Mouse (Mus musculus): ENCODE measurements around the gene Jup. TPM values are rescaled to one million over a fixed set of nuclear protein-coding genes. Genes with fewer than 3 reads are reported as not detected.
A peak's percentile ranks its signal among the peaks of the same experiment; 100 is the strongest.
"Not testable (repeated sequence)": the region's sequence is repeated elsewhere in the genome, so short reads cannot be mapped to it uniquely, and the experiment has no call there.

The Jup gene
- polyA plus RNA-seq, 1 experiment from 2014 or later: 29.1 TPM

DNA sequence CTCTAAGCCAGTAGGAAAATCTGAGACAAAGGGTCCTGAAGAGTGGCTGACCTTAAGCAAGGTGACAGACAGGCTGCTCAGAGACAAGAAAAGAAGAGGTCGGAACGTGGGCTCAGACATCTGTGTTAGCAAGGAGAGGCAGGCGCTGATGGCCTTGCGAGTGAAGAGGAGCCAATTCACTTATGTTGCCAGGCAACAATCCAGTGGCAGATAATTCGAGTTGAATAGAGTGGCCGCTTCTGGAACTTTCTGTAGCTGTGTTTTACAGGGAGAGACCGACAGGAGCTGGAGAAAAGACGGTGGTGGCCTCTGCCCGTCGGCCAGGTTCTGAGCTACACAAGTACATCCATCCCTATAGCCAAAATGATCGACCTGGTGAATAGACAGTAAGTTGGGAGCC, 70.2 kb downstream of the Jup start:
- no peak for DNase-seq (ENCODE audit: extremely low spot score, low spot score)
- 86% methylated on average over 11 of the region's 11 CpGs for WGBS
- H3K4me1 ChIP-seq: peaks cover 13% of the 10 kb centered on the region; the same call in 1 of the 2 replicates
- H3K27ac ChIP-seq: no peak overlapping the region
- H3K9me3 ChIP-seq: no peaks in the 10 kb centered on the region
- peaks cover 7% of the 10 kb centered on the region for H3K36me3 ChIP-seq (replicated peaks)
- H3K27me3 ChIP-seq (ENCODE audit: poor library complexity, severe bottlenecking): no peaks in the 10 kb centered on the region
- H3K4me3 ChIP-seq: no peak overlapping the region

DNA sequence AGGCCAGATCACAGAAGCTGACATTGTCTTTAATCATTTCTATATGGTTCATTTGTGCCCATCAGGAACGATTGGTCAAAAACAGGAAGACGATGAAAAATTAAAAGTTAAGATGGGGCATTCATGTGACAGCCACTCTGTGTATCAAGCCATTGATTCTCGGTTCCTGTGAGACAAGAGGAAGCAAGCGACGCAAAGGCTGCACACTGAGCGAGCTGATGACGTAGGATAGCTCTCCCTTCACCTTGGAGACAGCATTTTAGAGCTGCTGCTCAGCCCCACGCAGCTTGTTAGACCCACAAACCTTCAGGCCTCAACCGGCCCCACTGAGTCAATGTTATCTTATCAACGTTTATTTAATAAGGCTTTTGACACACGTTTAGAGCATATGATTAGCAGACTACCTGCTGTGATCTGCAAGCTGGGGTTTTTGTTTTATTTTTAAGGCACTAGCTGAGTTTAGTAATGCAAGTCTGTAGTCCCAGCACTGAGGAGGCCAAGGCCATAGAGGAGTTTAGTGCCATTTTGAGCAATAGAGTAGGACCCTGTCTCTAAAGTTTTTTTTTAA, 72.4 kb downstream of the Jup start:
- no peak for DNase-seq (ENCODE audit: extremely low spot score, low spot score)
- Histone ChIP-seq H3K4me1 (peaks cover 7% of the 10 kb centered on the region; the same call in 1 of the 2 replicates), H3K27me3 (ENCODE audit: poor library complexity, severe bottlenecking) (no peaks in the 10 kb centered on the region)

DNA sequence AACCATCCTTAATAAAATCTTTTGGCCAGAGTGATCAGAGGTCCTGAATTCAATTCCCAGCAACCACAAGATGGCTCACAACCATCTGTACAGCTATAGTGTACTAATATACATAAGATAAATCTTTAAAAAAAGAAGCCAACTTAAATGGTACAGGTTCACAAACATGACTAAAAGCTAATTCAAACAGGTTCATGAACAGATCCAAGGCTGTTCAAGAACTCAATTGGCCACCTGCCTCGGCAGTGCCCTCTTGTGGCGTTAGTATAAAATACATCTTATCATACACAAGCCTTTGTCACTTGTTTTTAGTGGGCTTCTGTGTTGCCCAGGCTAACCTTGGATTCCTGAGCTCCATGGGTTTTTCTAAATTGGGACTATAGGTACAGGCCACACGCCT, 74.0 kb downstream of the Jup start:
- peak; percentile 62 for DNase-seq (ENCODE audit: extremely low spot score, low spot score)
- Histone ChIP-seq H3K4me3 (no peak overlapping the region), H3K9me3 (no peaks in the 10 kb centered on the region), H3K36me3 (replicated peaks) (peaks cover 28% of the 10 kb centered on the region), H3K27ac (no peak overlapping the region), H3K27me3 (ENCODE audit: poor library complexity, severe bottlenecking) (no peaks in the 10 kb centered on the region), H3K4me1 (peaks cover 11% of the 10 kb centered on the region)
- whole genome bisulfite sequencing: 16% methylated on average over 3 of the region's 3 CpGs

More for the DNA sequence above, 72.4 kb downstream of the Jup start:
- Histone ChIP-seq H3K4me3 (no peak overlapping the region), H3K36me3 (replicated peaks) (peaks cover 28% of the 10 kb centered on the region), H3K9me3 (no peaks in the 10 kb centered on the region), H3K27ac (no peak overlapping the region)
- 82% methylated on average over 11 of the region's 11 CpGs for WGBS

DNA sequence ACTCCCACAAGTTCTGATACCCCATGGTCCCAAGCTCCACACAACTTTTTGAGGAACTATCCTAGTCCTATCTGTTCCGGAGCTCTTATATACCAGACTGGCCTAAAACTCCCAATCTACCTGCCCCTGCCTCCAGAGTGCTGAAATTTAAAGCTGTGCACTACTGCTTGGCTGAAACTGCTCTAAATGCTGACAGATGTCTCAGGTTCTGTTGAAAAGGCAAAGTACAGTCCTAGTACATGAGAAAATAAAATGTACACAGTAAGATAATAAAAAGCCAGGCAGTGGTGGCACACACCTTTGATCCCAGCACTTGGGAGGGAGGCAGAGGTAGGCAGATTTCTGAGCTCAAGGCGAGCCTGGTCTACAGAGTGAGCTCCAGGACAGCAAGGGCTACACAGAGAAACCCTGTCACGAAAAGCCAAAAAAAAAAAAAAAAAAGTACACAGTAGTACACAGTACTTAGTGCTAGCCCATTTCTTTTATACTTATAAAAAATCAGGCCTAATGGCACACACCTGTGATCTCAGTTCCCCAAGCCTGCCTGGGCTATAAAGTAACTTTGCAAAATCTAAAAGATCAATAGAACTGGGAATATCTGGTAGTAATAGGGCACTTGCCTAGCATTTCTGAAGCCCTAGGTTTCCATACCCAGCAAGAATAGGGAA, 74.8 kb downstream of the Jup start:
- H3K36me3 ChIP-seq (replicated peaks): peaks cover 28% of the 10 kb centered on the region
- DNase-seq (ENCODE audit: extremely low spot score, low spot score): no peak
- H3K27ac ChIP-seq: no peak overlapping the region
- peaks cover 11% of the 10 kb centered on the region for H3K4me1 ChIP-seq
- no peaks in the 10 kb centered on the region for H3K27me3 ChIP-seq (ENCODE audit: poor library complexity, severe bottlenecking)
- 67% methylated on average over 3 of the region's 3 CpGs for WGBS
- no peaks in the 10 kb centered on the region for H3K9me3 ChIP-seq
- H3K4me3 ChIP-seq: peak overlapping the region; percentile 12; the same call in 1 of the 2 replicates

DNA sequence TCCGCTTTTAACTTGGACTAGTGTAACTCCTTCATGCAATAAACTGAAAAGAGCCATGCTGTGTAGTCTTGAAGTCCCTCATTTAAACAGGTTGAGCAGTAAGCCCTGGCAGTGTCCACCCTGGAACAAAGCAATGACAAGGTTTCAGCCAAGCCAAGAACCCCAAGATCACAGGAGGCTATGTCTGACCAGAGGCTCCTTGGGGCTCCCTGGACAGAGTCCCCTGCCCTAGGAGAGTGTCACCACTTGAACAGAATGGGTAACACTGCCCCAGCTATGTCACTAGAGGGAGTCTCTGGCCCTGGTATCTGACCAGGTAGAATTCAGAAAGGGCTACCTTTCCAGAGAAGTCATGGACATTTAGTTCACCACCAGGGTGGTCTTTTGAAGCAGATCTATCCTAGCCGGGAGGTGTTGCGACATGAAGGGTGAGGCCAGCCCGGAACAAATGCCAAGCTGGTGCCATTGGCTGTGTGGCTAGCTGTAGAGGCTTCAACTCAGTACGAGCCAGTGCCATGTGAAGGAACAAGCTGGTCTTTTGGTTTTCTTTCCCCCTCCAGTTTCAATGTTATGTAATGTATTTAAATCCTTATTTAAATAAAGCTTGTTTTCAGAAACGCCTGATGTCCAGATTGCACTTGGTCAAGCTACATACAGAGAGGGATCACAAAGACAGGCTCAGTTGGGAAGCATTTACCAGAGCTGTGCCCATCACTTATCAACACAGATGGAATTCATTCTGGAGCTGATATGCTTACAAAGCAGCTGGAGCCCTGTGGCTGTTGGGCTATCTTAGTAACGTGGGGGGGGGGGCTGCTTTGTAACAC, 75.9 kb downstream of the Jup start:
- DNase-seq (ENCODE audit: extremely low spot score, low spot score); H3K9me3 ChIP-seq; H3K27ac ChIP-seq; H3K27me3 ChIP-seq (ENCODE audit: poor library complexity, severe bottlenecking): not testable (repeated sequence)
- Histone ChIP-seq H3K36me3 (replicated peaks) (peaks cover 28% of the 10 kb centered on the region), H3K4me1 (peaks cover 11% of the 10 kb centered on the region), H3K4me3 (peak overlapping the region; percentile 12; the same call in 1 of the 2 replicates)
- 85% methylated on average over 7 of the region's 7 CpGs for WGBS

DNA sequence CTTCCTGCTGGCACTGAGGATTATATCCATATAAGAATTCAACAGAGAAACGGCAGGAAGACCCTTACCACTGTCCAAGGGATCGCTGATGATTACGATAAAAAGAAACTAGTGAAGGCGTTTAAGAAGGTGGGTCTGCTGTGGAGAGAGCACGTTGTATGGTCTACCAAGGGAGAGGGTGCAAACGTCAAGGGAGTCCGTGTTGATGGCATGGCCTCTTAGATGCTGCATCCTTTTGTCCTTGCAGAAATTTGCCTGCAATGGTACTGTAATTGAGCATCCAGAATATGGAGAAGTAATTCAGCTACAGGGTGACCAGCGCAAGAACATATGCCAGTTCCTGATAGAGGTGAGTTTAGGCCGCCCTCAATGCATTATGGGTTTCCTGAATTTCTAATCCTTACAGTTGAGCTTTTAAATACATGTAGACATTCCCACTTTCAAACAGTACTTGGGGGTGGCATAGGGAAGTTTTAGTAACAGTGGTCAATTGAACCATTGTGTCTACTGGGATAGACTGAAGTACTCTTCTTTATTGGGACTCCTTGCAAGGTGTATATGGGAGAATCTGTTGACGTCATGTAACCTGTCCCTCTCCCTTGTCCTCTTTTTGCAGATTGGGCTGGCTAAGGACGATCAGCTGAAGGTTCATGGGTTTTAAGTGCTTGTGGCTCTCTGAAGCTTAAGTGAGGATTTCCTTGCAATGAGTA, 76.7 kb downstream of the Jup start:
- peaks cover 11% of the 10 kb centered on the region for H3K4me1 ChIP-seq
- WGBS: 21% methylated on average over 11 of the region's 11 CpGs
- peak overlapping the region; percentile 65 for H3K4me3 ChIP-seq
- H3K27ac ChIP-seq: peak overlapping the region; percentile 96
- not testable (repeated sequence) for DNase-seq (ENCODE audit: extremely low spot score, low spot score); H3K9me3 ChIP-seq; H3K27me3 ChIP-seq (ENCODE audit: poor library complexity, severe bottlenecking)
- peaks cover 28% of the 10 kb centered on the region for H3K36me3 ChIP-seq (replicated peaks)

DNA sequence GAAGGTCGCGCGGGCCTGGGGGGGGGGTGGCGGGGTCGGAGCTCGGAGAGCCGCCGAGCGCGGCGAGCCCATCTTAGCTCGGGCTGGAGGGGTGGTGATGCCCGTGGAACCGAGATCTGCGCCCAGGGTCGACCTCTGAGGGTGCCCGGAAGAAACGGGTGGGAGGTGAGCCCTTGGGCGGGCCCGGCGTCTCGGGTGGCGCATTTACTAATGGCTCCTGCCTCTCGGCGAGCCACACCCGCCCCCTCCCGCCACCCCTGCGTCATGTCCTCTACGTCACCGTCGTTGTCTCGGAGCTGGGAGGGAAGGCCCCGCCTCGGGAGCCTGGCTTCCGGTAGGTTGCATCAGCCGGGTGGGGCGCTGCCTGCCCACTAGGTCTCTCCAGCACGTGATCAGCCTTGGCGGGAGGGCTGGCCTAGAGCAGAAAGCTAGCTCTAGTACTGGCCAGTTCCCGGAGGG, 77.4 kb downstream of the Jup start:
- peaks cover 28% of the 10 kb centered on the region for H3K36me3 ChIP-seq (replicated peaks)
- peak overlapping the region; percentile 96 for H3K27ac ChIP-seq
- peak; percentile 98 for DNase-seq (ENCODE audit: extremely low spot score, low spot score)
- no peaks in the 10 kb centered on the region for H3K27me3 ChIP-seq (ENCODE audit: poor library complexity, severe bottlenecking)
- H3K4me1 ChIP-seq: peaks cover 11% of the 10 kb centered on the region
- under 1% methylated on average over 40 of the region's 40 CpGs for WGBS
- H3K9me3 ChIP-seq: no peaks in the 10 kb centered on the region
- H3K4me3 ChIP-seq: peak overlapping the region; percentile 65

DNA sequence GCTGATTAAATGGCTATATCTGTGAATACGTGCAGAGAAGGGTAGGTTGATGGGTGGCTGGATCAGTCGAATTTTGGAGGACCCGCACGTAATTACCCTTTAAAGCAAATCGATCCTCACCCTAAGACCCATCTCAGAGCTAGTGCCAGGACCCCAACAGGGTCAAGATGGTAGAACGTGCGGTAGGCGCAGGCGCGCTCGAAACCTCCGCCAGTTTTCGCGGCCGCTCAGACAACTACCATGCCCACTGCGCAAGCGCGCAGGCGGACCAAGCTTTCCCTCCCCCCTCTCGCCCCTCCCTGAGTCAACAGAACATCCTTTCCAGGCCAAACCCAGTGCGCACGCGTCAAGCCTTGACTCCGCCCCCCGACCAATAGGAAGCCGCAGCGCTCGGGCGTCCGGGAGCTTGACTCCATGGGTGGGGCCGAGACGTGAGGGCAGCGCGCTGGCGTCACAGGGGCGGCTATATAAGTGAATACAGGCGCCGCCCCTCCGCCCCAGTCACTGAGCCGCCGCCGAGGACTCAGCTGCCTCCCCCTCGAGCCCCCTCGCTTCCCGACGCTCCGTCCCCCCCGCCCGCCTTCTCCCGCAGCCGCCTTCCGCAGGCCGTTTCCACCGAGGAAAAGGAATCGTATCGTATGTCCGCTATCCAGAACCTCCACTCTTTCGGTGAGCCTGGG, 77.9 kb downstream of the Jup start, which contains the start of gene Eif1:
TSS of gene Eif1 (plus strand) at position 394 of the 680 bp plus-strand sequence.
- peak; percentile 100 for DNase-seq (ENCODE audit: extremely low spot score, low spot score)
- H3K27me3 ChIP-seq (ENCODE audit: poor library complexity, severe bottlenecking): no peaks in the 10 kb centered on the region
- no peaks in the 10 kb centered on the region for H3K9me3 ChIP-seq
- WGBS: under 1% methylated on average over 53 of the region's 58 CpGs
- peaks cover 28% of the 10 kb centered on the region for H3K36me3 ChIP-seq (replicated peaks)
- H3K27ac ChIP-seq: peak within 1 kb of the TSS; percentile 96
- peaks cover 11% of the 10 kb centered on the region for H3K4me1 ChIP-seq
- H3K4me3 ChIP-seq: peak within 1 kb of the TSS; percentile 65

Small RNAs within 50 kb of the gene (microRNA-seq; reads per million reads assigned to microRNA genes)
- gene Gm27374: not detected

Other genes with a start within 250 kb of the Jup start
- 5.3 and 5.4 TPM in 2 replicates for gene Krt19, start 249.1 kb downstream of the Jup start, polyA plus RNA-seq (2016; fragmentation: Nextera tagmentation; extraction: Ambion mirVana)
- not detected in 2 replicates for gene Krt9, start 204.5 kb downstream of the Jup start, polyA plus RNA-seq (2016; fragmentation: Nextera tagmentation; extraction: Ambion mirVana)
- 1.9 and 2.0 TPM in 2 replicates for gene Krt14, start 190.2 kb downstream of the Jup start, polyA plus RNA-seq (2016; fragmentation: Nextera tagmentation; extraction: Ambion mirVana)
- not detected in 2 replicates for gene Krt16, start 148.9 kb downstream of the Jup start, polyA plus RNA-seq (2016; fragmentation: Nextera tagmentation; extraction: Ambion mirVana)
- not detected in 2 replicates for gene Krt17, start 136.7 kb downstream of the Jup start, polyA plus RNA-seq (2016; fragmentation: Nextera tagmentation; extraction: Ambion mirVana)
- gene Krt42, start 127.9 kb downstream of the Jup start, polyA plus RNA-seq (2016; fragmentation: Nextera tagmentation; extraction: Ambion mirVana): not detected in 2 replicates
- 1,690 and 1,733 TPM in 2 replicates for gene Eif1, start 77.9 kb downstream of the Jup start, polyA plus RNA-seq (2016; fragmentation: Nextera tagmentation; extraction: Ambion mirVana)
- gene Gast, start 63.4 kb downstream of the Jup start, polyA plus RNA-seq (2016; fragmentation: Nextera tagmentation; extraction: Ambion mirVana): not detected in 2 replicates
- 46.7 and 47.5 TPM in 2 replicates for gene Hap1, start 41.6 kb downstream of the Jup start, polyA plus RNA-seq (2016; fragmentation: Nextera tagmentation; extraction: Ambion mirVana)
- gene P3h4, start 17.1 kb upstream of the Jup start, polyA plus RNA-seq (2016; fragmentation: Nextera tagmentation; extraction: Ambion mirVana): 18.7 and 20.5 TPM in 2 replicates
- 37.5 and 37.6 TPM in 2 replicates for gene Fkbp10, start 17.9 kb upstream of the Jup start, polyA plus RNA-seq (2016; fragmentation: Nextera tagmentation; extraction: Ambion mirVana)
- gene Nt5c3b, start 44.0 kb upstream of the Jup start, polyA plus RNA-seq (2016; fragmentation: Nextera tagmentation; extraction: Ambion mirVana): 122 and 125 TPM in 2 replicates
- 0.51 and 0.76 TPM in 2 replicates for gene Klhl10, start 44.2 kb upstream of the Jup start, polyA plus RNA-seq (2016; fragmentation: Nextera tagmentation; extraction: Ambion mirVana)
- 8.2 and 10.0 TPM in 2 replicates for gene Klhl11, start 75.0 kb upstream of the Jup start, polyA plus RNA-seq (2016; fragmentation: Nextera tagmentation; extraction: Ambion mirVana)
- gene Acly, start 130.2 kb upstream of the Jup start, polyA plus RNA-seq (2016; fragmentation: Nextera tagmentation; extraction: Ambion mirVana): 287 and 294 TPM in 2 replicates
- 1.4 and 1.5 TPM in 2 replicates for gene Ttc25, start 147.8 kb upstream of the Jup start, polyA plus RNA-seq (2016; fragmentation: Nextera tagmentation; extraction: Ambion mirVana)
- gene Cnp, start 177.1 kb upstream of the Jup start, polyA plus RNA-seq (2016; fragmentation: Nextera tagmentation; extraction: Ambion mirVana): 15.3 and 17.5 TPM in 2 replicates
- 83.1 and 91.8 TPM in 2 replicates for gene Nkiras2, start 221.5 kb upstream of the Jup start, polyA plus RNA-seq (2016; fragmentation: Nextera tagmentation; extraction: Ambion mirVana)
- gene Dnajc7, start 222.4 kb upstream of the Jup start, polyA plus RNA-seq (2016; fragmentation: Nextera tagmentation; extraction: Ambion mirVana): 286 and 289 TPM in 2 replicates